Mouse (Mus musculus) forebrain, postnatal 0 days (tissue): ENCODE measurements around the gene Krtap5-2. TPM values are rescaled to one million over a fixed set of nuclear protein-coding genes. Genes with fewer than 3 reads are reported as not detected.
A peak's percentile ranks its signal among the peaks of the same experiment; 100 is the strongest.
"Not testable (repeated sequence)": the region's sequence is repeated elsewhere in the genome, so short reads cannot be mapped to it uniquely, and the experiment has no call there.

Source experiments
- ATAC-seq: fragments of 200-750 bp; cut with Nextera tagmentation; 2 replicates; pipeline ENCODE4 v1.8.0; 2017; ENCODE audit warnings: mild to moderate bottlenecking, moderate library complexity
- DNase-seq: peaks from one replicate; pipeline ENCODE4 v3.0.0-alpha.2; 2015
- H3K27ac ChIP-seq: fragments of 300-500 bp; sonication (generic); 2 replicates; pipeline ENCODE4 v1.5.1; 2014; ENCODE audit warnings: low read depth, mild to moderate bottlenecking, antibody characterized with exemption, low read length, moderate library complexity, mixed read lengths
- H3K27me3 ChIP-seq: fragments of 300-500 bp; sonication (generic); 2 replicates; pipeline ENCODE4 v1.6.1; 2014; ENCODE audit warnings: mild to moderate bottlenecking, low read length, mixed read lengths; ENCODE audit not compliant: insufficient read depth
- H3K36me3 ChIP-seq: fragments of 300-500 bp; sonication (generic); 2 replicates; pipeline ENCODE4 v1.6.1; 2014; ENCODE audit warnings: mild to moderate bottlenecking, moderate library complexity; ENCODE audit not compliant: insufficient read depth
- H3K4me1 ChIP-seq: fragments of 300-500 bp; sonication (generic); 2 replicates; pipeline ENCODE4 v1.6.1; 2014; ENCODE audit warnings: antibody characterized with exemption; ENCODE audit not compliant: insufficient read depth
- H3K4me2 ChIP-seq: fragments of 300-500 bp; sonication (generic); 2 replicates; pipeline ENCODE4 v1.6.1; 2014; ENCODE audit warnings: low read depth, mild to moderate bottlenecking, moderate library complexity
- H3K4me3 ChIP-seq: fragments of 300-500 bp; sonication (generic); 2 replicates; pipeline ENCODE4 v1.5.1; 2014; ENCODE audit warnings: low read depth, low read length, mixed read lengths
- H3K9ac ChIP-seq: fragments of 300-500 bp; sonication (generic); 2 replicates; pipeline ENCODE4 v1.6.1; 2014; ENCODE audit warnings: mild to moderate bottlenecking
- H3K9me3 ChIP-seq: fragments of 300-500 bp; sonication (generic); 2 replicates; pipeline ENCODE4 v1.6.1; 2016; ENCODE audit warnings: low read length
- CTCF ChIP-seq: sonication (generic); IDR thresholded peaks from 2 replicates; pipeline ENCODE4 v1.5.1; 2016; ENCODE audit warnings: antibody characterized with exemption, control low read depth, low read depth
- WGBS: fragments of 180-500 bp; shearing (Covaris S2); extraction: QIAGEN DNeasy Blood & Tissue Kit; methylation state at CpG from one replicate; pipeline ENCODE4 v1.1.7; 2014; 5-methylcytosine and 5-hydroxymethylcytosine counted together
- polyA plus RNA-seq: library from polyadenylated mRNA; unstranded; fragments of >200 nt; fragmentation: Nextera tagmentation; extraction: Ambion mirVana; gene quantifications from 2 replicates; pipeline ENCODE4 v1.2.1, GENCODE M21; 2015
- total RNA-seq: library from RNA; depleted of rRNA; stranded (reverse); fragments of >200 nt; gene quantifications from 2 replicates; pipeline ENCODE4 v1.2.3, GENCODE M21; 2014

Krtap5-2 gene
- total and polyA plus RNA-seq, 2 experiments from 2014 or later, result not detected

GRCm38 (mm10) chr7:142190289-142190688 is 14.5 kb upstream of the Krtap5-2 start, which contains the start of gene Gm10153:
Gene Gm10153 (minus strand): TSS chr7:142190389.
- TF ChIP-seq CTCF, result no peak
- Histone ChIP-seq H3K9me3 (no peaks in the 10 kb centered on the region), H3K36me3 (no peaks in the 10 kb centered on the region), H3K27me3 (no peaks in the 10 kb centered on the region), H3K4me1 (no peaks in the 10 kb centered on the region), H3K4me3 (no peak within 1 kb of the TSS), H3K4me2 (no peak within 1 kb of the TSS), H3K27ac (no peak within 1 kb of the TSS), H3K9ac (no peak within 1 kb of the TSS)
- DNase-seq, result no peak
- WGBS, result 52% methylated on average over 2 of the region's 2 CpGs
- no peak for ATAC-seq

- Histone ChIP-seq H3K4me2 (no peak overlapping the region), H3K4me3 (no peak overlapping the region), H3K27ac (no peak overlapping the region), H3K9ac (no peak overlapping the region), H3K36me3 (no peaks in the 10 kb centered on the region), H3K27me3 (no peaks in the 10 kb centered on the region), H3K9me3 (no peaks in the 10 kb centered on the region), H3K4me1 (no peaks in the 10 kb centered on the region)
- TF ChIP-seq CTCF, result no peak
- no peak for DNase-seq
- no peak for ATAC-seq
- 30% methylated on average over 2 of the region's 2 CpGs for WGBS
These were observed 12.4 kb upstream of the Krtap5-2 start for GRCm38 (mm10) chr7:142188156-142188555.

- no peak overlapping the region for H3K4me3 ChIP-seq
- no peaks in the 10 kb centered on the region for H3K27me3 ChIP-seq
- no peak for DNase-seq
- WGBS, result 64% methylated on average over 1 of the region's 1 CpGs
- no peak overlapping the region for H3K9ac ChIP-seq
- H3K9me3 ChIP-seq, result no peaks in the 10 kb centered on the region
- ATAC-seq, result no peak
- H3K4me1 ChIP-seq, result no peaks in the 10 kb centered on the region
- no peak overlapping the region for H3K4me2 ChIP-seq
- no peak overlapping the region for H3K27ac ChIP-seq
- TF ChIP-seq CTCF, result no peak
- H3K36me3 ChIP-seq, result no peaks in the 10 kb centered on the region
These were observed 5.2 kb upstream of the Krtap5-2 start for GRCm38 (mm10) chr7:142181021-142181420.

DNA sequence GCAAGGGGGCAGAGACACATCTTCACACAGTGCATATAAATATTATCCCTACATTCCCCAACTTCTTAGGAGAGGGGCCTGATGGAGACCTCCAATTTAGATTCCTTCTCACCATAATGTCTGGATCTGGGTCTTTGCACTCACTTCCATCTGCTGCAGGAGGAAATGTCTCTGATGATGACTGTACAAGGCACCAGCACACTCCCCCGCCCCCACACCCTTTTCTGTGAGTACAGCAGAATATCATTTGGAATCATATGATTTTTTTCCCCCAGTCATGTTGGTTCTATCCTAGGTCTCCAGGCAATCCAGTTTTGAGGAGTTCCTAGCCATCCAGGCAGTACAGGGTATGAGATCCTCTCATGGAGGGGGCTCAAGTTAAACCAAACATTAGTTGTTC is 2.9 kb upstream of the Krtap5-2 start:
- WGBS, result 78% methylated on average over 1 of the region's 1 CpGs
- no peak for ATAC-seq
- Histone ChIP-seq H3K4me2 (no peak overlapping the region), H3K9ac (no peak overlapping the region), H3K27ac (no peak overlapping the region), H3K4me3 (no peak overlapping the region), H3K9me3 (no peaks in the 10 kb centered on the region), H3K4me1 (no peaks in the 10 kb centered on the region), H3K36me3 (no peaks in the 10 kb centered on the region), H3K27me3 (no peaks in the 10 kb centered on the region)
- TF ChIP-seq CTCF, result no peak
- DNase-seq, result no peak

- DNase-seq (peak; percentile 77), ATAC-seq (no peak)
- no peaks in the 10 kb centered on the region for H3K4me1 ChIP-seq
- H3K27ac ChIP-seq, result no peak overlapping the region
- no peak overlapping the region for H3K4me3 ChIP-seq
- peak; percentile 77 for TF ChIP-seq CTCF
- 49% methylated on average over 3 of the region's 3 CpGs for WGBS
- no peaks in the 10 kb centered on the region for H3K36me3 ChIP-seq
- no peak overlapping the region for H3K4me2 ChIP-seq
- H3K9me3 ChIP-seq, result no peaks in the 10 kb centered on the region
- no peak overlapping the region for H3K9ac ChIP-seq
- no peaks in the 10 kb centered on the region for H3K27me3 ChIP-seq
These were observed 6.0 kb downstream of the Krtap5-2 start for GRCm38 (mm10) chr7:142169836-142170235.

DNA sequence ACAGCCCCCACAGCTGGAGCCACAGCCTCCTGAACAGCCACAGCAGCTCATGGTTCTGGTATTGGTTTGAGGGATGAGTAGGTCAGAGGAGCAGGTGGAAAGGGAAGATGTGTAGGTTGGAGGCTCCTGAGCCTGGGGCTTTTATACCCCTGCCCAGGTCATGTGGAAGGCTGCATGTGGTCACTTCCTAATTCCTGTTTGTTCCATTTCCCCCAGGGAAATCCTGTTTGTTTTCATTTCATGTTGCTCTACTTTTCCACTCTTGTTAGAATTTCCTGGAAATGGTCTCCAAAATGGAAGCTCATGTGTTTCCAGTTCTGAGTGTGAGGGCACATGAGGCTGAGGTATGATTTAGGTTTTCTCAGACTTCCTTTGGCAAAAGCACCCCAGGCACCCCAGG is 10.2 kb downstream of the Krtap5-2 start, which contains the start of gene Gm4553:
Gene Gm4553, minus strand, starts transcription at position 101 of the 400 bp plus-strand sequence.
- DNase-seq, H3K9me3 ChIP-seq, H3K9ac ChIP-seq, H3K4me1 ChIP-seq, H3K27ac ChIP-seq, H3K4me3 ChIP-seq, H3K36me3 ChIP-seq, ATAC-seq, H3K4me2 ChIP-seq, H3K27me3 ChIP-seq: not testable (repeated sequence)

DNA sequence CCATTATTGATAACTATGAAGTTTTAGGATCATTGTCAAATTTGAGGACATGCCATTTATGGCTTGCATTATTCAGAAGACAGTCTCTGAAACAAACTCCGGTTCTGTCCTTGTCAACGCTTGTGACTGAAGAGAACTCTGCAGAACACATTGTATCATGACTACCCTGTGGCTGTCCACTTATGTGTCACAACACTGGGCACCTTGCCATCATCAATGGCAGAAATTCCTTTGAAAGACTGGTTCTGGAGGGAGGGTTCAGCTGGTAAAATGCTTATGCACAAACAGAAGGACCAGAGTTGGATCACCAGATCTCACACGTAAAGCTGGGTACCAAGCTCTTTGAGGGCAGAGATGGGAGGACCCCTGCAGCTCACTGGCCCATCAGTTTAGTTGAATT is 16.4 kb downstream of the Krtap5-2 start:
- DNase-seq (no peak), ATAC-seq (no peak)
- H3K9ac ChIP-seq, result no peak overlapping the region
- H3K4me2 ChIP-seq, result no peak overlapping the region
- H3K27me3 ChIP-seq, result no peaks in the 10 kb centered on the region
- H3K4me3 ChIP-seq, result no peak overlapping the region
- H3K9me3 ChIP-seq, result no peaks in the 10 kb centered on the region
- WGBS, result 88% methylated on average over 3 of the region's 3 CpGs
- TF ChIP-seq CTCF, result no peak
- H3K4me1 ChIP-seq, result no peaks in the 10 kb centered on the region
- no peak overlapping the region for H3K27ac ChIP-seq
- H3K36me3 ChIP-seq, result no peaks in the 10 kb centered on the region

DNA sequence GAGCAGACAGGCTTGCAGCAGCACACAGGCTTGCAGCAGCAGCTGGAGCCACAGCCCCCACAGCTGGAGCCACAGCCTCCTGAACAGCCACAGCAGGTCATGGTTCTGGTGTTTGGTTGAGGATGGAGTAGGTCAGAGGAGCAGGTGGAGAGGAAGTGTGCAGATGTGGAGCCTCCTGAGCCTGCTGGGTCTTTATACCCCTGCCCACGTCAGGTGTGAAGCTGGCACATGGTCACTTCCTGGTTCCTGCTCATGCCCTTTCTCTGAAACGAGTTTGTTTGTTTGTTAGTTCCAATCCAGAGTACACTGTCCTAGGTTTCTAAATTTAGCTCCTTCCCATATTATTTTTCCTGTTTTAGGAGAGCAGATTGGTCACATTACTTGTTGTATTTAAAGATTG is 18.8 kb downstream of the Krtap5-2 start, which contains the start of gene Gm29735:
Gene Gm29735, minus strand, starts transcription at position 101 of the 400 bp plus-strand sequence.
- not testable (repeated sequence) for H3K36me3 ChIP-seq, H3K27me3 ChIP-seq, H3K9ac ChIP-seq, H3K27ac ChIP-seq, H3K4me1 ChIP-seq, H3K9me3 ChIP-seq, DNase-seq, H3K4me3 ChIP-seq, ATAC-seq, H3K4me2 ChIP-seq
- 44% methylated on average over 2 of the region's 2 CpGs for WGBS
